Mouse (Mus musculus) heart, embryonic 15.5 days (tissue): ENCODE results near the gene Gm33543. TPM values are rescaled to one million over a fixed set of nuclear protein-coding genes. Genes with fewer than 3 reads are reported as not detected.

Experiments used
- ATAC-seq: fragments of 200-750 bp; cut with Nextera tagmentation; replicated peaks from 2 replicates; pipeline ENCODE4 v1.8.0; 2017; ENCODE audit warnings: low read depth, moderate TSS enrichment; ENCODE audit not compliant: insufficient number of reproducible peaks, insufficient read depth, low FRiP score
- H3K27ac ChIP-seq: fragments of 300-500 bp; sonication (generic); 2 replicates; pipeline ENCODE4 v1.5.1; 2015; ENCODE audit warnings: mild to moderate bottlenecking, inconsistent platforms
- H3K27me3 ChIP-seq: fragments of 300-500 bp; sonication (generic); 2 replicates; pipeline ENCODE4 v1.6.1; 2015; ENCODE audit warnings: inconsistent platforms
- H3K36me3 ChIP-seq: fragments of 300-500 bp; sonication (generic); 2 replicates; pipeline ENCODE4 v1.6.1; 2015; ENCODE audit warnings: mild to moderate bottlenecking, inconsistent platforms
- H3K4me1 ChIP-seq: fragments of 300-500 bp; sonication (generic); replicated peaks from 2 replicates; pipeline ENCODE4 v1.6.1; 2015; ENCODE audit warnings: inconsistent platforms
- H3K4me2 ChIP-seq: fragments of 300-500 bp; sonication (generic); 2 replicates; pipeline ENCODE4 v1.6.1; 2015; ENCODE audit warnings: inconsistent platforms, mild to moderate bottlenecking, moderate library complexity
- H3K4me3 ChIP-seq: fragments of 300-500 bp; sonication (generic); 2 replicates; pipeline ENCODE4 v1.5.1; 2015; ENCODE audit warnings: mild to moderate bottlenecking, inconsistent platforms
- H3K9ac ChIP-seq: fragments of 300-500 bp; sonication (generic); 2 replicates; pipeline ENCODE4 v1.6.1; 2015; ENCODE audit warnings: mild to moderate bottlenecking, inconsistent platforms
- H3K9me3 ChIP-seq: fragments of 300-500 bp; sonication (generic); replicated peaks from 2 replicates; pipeline ENCODE4 v1.6.1; 2016; ENCODE audit warnings: inconsistent platforms
- WGBS: fragments of 180-500 bp; shearing (Covaris S2); methylation state at CpG from one replicate; pipeline ENCODE4 v1.1.7; 2015; ENCODE audit warnings: mixed read lengths; 5-methylcytosine and 5-hydroxymethylcytosine counted together
- polyA plus RNA-seq: library from polyadenylated mRNA; unstranded; fragments of >200 nt; fragmentation: Nextera tagmentation; extraction: Ambion mirVana; gene quantifications from 2 replicates; pipeline ENCODE4 v1.2.1, GENCODE M21; 2015

The Gm33543 gene
- not detected in 2 replicates for polyA plus RNA-seq

DNA sequence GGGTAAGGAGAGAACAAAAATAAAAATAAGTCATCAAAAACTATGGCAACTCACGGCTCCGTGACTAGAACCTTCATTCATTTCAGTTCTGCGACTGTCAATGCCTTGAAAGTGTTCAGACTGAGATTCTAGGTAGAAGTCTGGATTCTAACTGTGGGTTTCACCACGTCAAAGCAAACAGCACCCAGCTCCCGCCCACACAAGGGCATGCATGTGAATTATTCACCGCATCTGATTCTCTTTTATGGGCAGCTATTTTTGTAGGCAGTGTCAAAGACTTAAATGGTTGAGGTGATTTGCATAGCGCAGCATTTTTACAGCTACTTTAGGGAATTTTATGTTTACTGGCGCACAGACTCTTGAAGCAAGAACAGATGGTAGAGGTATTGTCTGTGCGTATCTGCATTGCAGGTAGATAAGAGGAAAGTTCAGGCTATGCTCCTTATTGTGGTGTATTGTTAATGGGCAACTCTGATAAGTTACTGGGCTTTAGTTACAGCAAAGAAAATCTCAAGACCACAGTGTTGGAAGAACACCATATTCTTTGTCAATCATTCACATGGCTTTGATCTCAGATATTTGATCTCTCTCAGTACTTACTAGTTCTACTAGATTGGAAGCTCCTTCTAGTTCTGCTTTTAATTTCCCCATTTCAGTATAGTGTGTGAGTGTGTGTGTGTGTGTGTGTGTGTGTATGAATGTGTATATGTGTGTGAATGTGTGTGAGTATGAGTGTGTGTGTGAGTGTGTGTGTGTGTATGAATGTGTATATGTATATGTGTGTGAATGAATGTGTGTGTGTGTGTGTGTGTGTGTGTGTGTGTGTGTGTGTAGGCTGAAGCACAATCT lies at the start of gene Gm33543:
TSS of gene Gm33543 (minus strand) at position 142 of the 849 bp plus-strand sequence.
- ATAC-seq, result no peak
- no peaks in the 10 kb centered on the region for H3K9me3 ChIP-seq
- no peaks in the 10 kb centered on the region for H3K36me3 ChIP-seq
- H3K4me1 ChIP-seq, result peaks cover 3% of the 10 kb centered on the region; the same call in 1 of the 2 replicates
- no peak within 1 kb of the TSS for H3K9ac ChIP-seq
- WGBS, result 80% methylated on average over 9 of the region's 9 CpGs
- H3K4me3 ChIP-seq, result no peak within 1 kb of the TSS
- no peak within 1 kb of the TSS for H3K4me2 ChIP-seq
- H3K27me3 ChIP-seq, result no peaks in the 10 kb centered on the region
- H3K27ac ChIP-seq, result no peak within 1 kb of the TSS

DNA sequence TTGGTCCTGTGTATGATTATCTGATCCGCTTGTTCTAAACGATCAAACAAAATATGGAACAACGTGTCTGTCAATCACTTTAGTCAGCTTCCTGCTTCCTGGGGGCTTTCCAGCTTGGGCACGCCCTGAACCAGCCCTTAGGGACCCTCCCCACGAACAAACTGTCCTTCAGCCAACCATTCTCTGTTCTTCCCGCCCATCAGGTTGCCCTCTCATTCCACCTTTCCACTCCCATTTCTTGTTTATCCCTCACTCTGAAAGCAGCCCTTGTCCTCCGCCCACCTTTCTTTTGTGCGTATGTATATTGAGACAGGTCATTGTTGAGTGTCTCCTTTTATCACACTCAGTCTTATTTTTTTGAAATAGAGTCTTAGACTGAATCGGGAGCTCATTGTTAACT lies 49.4 kb upstream of the Gm33543 start:
- H3K4me1 ChIP-seq, result peaks cover 3% of the 10 kb centered on the region
- H3K9ac ChIP-seq, result no peak overlapping the region
- no peak overlapping the region for H3K27ac ChIP-seq
- H3K9me3 ChIP-seq, result no peaks in the 10 kb centered on the region
- H3K4me2 ChIP-seq, result no peak overlapping the region
- H3K36me3 ChIP-seq, result no peaks in the 10 kb centered on the region
- ATAC-seq, result no peak
- H3K27me3 ChIP-seq, result no peaks in the 10 kb centered on the region
- WGBS, result 77% methylated on average over 9 of the region's 9 CpGs
- H3K4me3 ChIP-seq, result no peak overlapping the region

DNA sequence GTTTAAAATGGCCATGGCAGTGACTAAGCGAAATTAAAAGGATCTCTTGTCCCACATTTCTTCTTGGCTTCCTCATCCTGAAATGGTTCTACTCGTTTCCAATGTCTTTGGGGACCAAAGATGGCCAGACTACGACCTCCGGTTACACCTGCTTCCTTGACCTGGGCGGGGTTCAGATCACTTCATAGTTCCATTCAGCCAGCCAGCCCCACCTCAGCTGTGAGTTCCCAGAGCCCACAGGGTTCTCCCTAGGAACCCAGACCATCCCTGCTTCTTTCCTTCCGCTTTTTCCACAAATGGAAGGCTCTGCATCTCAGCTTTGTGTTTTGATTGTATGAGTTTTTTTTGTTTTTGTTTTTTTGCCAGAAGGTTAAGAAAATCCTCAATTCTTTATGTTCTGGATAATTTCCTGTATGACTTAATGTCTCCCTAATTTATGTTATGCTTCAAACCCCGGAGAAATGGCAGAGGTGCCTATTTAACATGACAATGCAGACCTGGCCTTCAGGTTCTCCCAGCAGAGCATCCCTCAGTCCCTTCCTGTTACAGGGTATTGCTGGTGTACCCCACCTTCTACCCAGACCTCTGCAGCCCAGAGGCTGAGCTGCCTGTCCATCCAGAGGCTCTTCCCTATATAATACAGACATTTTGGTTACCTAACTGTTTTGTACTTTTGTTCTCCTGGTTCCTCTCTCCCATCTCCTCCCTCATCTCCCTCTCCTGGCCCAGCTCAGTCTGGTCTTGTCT lies 48.7 kb upstream of the Gm33543 start:
- no peak overlapping the region for H3K4me3 ChIP-seq
- ATAC-seq, result no peak
- no peaks in the 10 kb centered on the region for H3K36me3 ChIP-seq
- WGBS, result 76% methylated on average over 7 of the region's 7 CpGs
- no peak overlapping the region for H3K4me2 ChIP-seq
- H3K9me3 ChIP-seq, result no peaks in the 10 kb centered on the region
- H3K9ac ChIP-seq, result no peak overlapping the region
- H3K27me3 ChIP-seq, result no peaks in the 10 kb centered on the region
- no peak overlapping the region for H3K27ac ChIP-seq
- peaks cover 3% of the 10 kb centered on the region for H3K4me1 ChIP-seq

DNA sequence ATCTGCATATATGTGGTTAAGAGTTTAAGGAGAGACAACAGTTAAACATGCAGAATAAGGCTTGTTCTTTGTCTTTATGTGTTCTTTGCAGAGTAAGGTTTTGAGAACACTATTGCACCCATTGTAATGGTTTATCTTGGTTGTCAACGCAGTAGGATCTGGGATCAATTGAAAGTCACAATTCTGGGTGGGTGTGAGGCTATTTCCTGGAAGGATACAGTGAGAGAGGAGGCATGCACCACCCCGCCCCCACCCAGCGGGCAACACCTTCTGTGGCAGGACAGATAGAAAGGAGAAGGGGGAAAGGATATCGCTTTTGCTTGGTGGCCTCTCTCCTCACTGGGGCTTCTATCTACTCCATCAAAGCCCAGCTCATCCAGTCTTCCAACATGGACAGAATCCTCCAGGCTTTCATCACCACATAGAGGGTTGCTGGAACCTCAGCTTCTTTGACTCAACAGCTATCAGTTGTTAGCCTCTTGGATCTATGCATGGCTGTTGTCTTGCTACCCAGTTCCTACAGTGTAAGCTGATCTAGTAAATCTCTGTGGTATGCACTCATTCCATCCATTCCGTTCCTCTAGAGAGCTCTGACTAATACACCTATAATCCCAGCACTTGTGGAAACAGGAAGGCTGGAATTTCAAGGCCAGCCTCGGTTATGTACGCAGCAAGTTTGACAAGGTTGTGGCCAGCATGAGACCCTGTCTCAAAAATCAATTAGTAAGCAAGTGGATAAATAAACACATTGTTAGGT lies 41.2 kb upstream of the Gm33543 start:
- no peak for ATAC-seq
- no peak overlapping the region for H3K4me2 ChIP-seq
- WGBS, result 45% methylated on average over 7 of the region's 7 CpGs
- H3K27me3 ChIP-seq, result no peaks in the 10 kb centered on the region
- H3K4me3 ChIP-seq, result no peak overlapping the region
- H3K27ac ChIP-seq, result no peak overlapping the region
- no peaks in the 10 kb centered on the region for H3K36me3 ChIP-seq
- no peaks in the 10 kb centered on the region for H3K4me1 ChIP-seq
- no peak overlapping the region for H3K9ac ChIP-seq
- H3K9me3 ChIP-seq, result no peaks in the 10 kb centered on the region

DNA sequence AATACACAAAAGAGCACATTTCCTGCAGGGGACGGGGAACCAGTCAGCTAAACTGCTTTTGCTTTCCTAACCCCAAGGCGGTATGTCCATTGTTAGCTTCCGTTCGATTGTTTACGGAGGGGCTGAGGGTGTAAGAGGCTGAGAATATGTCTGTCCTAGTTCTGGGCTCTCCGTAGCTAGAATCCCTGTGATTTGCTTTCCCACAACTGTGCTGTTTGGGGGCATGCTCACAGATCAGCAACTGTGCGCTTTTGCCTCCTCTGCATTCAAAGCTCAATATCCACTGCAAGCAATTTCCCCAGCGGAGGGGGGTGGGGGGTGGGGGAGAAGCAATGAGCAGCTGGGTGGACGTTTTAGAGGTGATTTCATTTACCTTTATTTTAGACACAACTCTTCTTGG lies 39.3 kb upstream of the Gm33543 start:
- 54% methylated on average over 9 of the region's 9 CpGs for WGBS
- H3K27ac ChIP-seq, result no peak overlapping the region
- H3K9ac ChIP-seq, result no peak overlapping the region
- H3K9me3 ChIP-seq, result no peaks in the 10 kb centered on the region
- H3K27me3 ChIP-seq, result no peaks in the 10 kb centered on the region
- H3K4me2 ChIP-seq, result no peak overlapping the region
- H3K4me1 ChIP-seq, result no peaks in the 10 kb centered on the region
- no peak overlapping the region for H3K4me3 ChIP-seq
- no peaks in the 10 kb centered on the region for H3K36me3 ChIP-seq
- ATAC-seq, result no peak

DNA sequence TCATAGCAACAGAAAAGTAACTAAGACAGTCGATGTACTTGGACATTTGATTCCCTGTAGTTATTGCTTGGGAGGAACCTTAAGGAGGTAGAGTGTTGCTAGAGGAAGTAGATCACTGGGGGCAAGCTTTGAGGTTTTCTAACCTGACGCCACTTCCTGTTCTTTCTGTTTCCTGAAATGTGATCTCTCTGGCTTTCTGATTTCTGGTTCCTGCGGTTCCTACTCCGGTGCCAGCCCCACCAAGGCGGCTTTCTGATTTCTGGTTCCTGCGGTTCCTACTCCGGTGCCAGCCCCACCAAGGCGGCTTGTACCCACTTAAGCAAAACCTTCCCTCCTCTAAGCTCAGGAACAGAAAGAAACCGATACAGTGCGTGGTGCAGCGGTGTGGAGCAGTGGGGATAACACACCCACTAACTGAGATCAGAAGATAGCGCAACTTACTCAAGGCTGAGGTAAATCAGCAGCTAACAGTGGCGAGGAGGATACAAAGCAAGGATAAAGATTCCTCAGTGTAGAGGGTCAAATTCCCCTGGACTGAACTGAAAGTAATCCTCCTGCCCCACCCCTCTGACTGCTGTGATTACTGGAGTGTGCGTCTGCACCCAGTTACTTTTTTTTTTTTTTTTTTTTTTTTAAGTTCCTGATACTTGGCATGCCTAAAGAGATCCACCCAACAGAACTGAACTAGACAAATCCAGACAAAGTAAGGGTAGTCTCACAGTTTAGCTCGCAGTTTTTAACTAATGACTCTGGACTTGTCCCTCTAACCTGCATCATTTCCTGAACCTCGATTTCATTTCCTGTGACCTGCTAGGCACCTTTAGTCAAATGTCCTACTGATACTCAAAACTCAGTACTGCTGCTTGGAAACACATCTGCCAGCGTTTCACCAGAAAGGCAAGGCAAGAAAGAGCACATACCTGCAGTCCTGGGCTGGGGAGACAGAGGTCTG lies 37.5 kb upstream of the Gm33543 start:
- no peak for ATAC-seq
- 83% methylated on average over 17 of the region's 17 CpGs for WGBS
- no peak overlapping the region for H3K9ac ChIP-seq

DNA sequence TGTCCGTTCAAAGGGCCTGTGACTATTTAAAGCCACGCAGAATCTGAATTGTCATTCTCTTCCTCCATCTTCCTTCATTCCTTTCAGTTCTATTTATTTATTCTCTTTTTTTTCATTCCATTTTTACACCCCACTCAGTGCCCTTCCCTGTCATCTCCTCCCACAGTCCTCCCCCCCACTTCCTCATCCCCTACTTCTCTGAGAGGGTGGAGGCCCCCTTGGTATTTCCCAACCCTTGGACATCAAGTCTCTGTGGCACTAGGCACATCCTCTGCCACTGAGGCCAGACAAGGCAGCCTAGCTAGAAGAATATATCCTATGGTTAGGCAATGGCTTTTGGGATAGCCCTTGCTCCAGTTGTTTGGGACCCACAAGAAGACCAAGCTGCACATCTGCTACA lies 28.1 kb upstream of the Gm33543 start:
- Histone ChIP-seq H3K9ac (no peak overlapping the region), H3K27me3 (no peaks in the 10 kb centered on the region), H3K36me3 (no peaks in the 10 kb centered on the region), H3K4me2 (no peak overlapping the region), H3K9me3 (no peaks in the 10 kb centered on the region), H3K4me3 (no peak overlapping the region), H3K27ac (no peak overlapping the region), H3K4me1 (no peaks in the 10 kb centered on the region)
- no peak for ATAC-seq
- WGBS, result 79% methylated on average over 2 of the region's 2 CpGs

More for the DNA sequence above, 37.5 kb upstream of the Gm33543 start:
- H3K36me3 ChIP-seq, result no peaks in the 10 kb centered on the region
- H3K27ac ChIP-seq, result no peak overlapping the region
- no peaks in the 10 kb centered on the region for H3K4me1 ChIP-seq
- H3K4me3 ChIP-seq, result no peak overlapping the region
- H3K27me3 ChIP-seq, result no peaks in the 10 kb centered on the region
- H3K4me2 ChIP-seq, result no peak overlapping the region
- H3K9me3 ChIP-seq, result no peaks in the 10 kb centered on the region

DNA sequence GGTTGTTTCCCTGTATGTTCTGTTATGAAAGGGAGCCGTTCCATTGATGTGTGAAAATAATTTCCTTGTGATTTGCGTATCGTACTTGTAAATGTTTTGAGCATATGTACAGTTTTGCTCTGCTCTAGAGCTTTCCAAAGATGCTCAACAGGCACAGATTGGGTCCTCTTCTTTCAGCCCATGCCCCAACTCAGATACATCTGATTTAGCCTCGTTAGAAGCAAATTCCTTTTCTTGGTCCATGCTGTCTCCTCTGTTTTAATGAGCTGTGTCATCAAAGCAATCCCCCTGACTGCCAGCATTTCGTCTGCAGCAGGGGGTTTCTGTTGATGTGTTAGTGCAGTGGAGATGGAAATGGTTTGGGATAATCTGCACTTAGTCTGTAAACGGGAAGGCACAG lies 25.6 kb upstream of the Gm33543 start:
- H3K4me1 ChIP-seq, result peaks cover 14% of the 10 kb centered on the region

DNA sequence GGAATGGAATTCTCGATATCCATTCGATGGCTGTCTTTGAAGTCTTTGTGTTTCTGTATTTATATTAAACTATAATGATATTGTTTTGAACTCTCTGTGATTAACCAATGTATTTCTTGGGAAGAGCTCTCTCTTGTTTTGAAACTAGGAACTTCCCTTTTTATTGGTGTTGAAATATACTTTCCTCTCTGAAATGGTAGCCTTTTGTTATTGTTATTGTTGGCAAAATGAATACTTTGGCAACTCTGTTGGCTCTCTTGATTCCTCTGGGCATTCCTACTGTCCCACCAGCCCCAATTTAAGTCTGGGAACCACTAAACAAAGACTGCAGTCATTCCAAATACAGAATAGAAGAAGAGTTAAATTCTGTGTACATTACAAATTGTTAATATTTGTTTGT lies 24.9 kb upstream of the Gm33543 start:
- no peaks in the 10 kb centered on the region for H3K27me3 ChIP-seq
- no peak overlapping the region for H3K4me2 ChIP-seq
- 83% methylated on average over 2 of the region's 2 CpGs for WGBS
- H3K27ac ChIP-seq, result no peak overlapping the region
- peaks cover 14% of the 10 kb centered on the region for H3K4me1 ChIP-seq
- H3K36me3 ChIP-seq, result no peaks in the 10 kb centered on the region
- H3K9me3 ChIP-seq, result no peaks in the 10 kb centered on the region
- H3K9ac ChIP-seq, result no peak overlapping the region
- no peak for ATAC-seq
- no peak overlapping the region for H3K4me3 ChIP-seq

More for the DNA sequence above, 25.6 kb upstream of the Gm33543 start:
- H3K9ac ChIP-seq, result no peak overlapping the region
- H3K4me2 ChIP-seq, result no peak overlapping the region
- no peaks in the 10 kb centered on the region for H3K27me3 ChIP-seq
- no peak overlapping the region for H3K27ac ChIP-seq
- no peaks in the 10 kb centered on the region for H3K9me3 ChIP-seq
- 68% methylated on average over 6 of the region's 6 CpGs for WGBS
- no peak for ATAC-seq
- no peak overlapping the region for H3K4me3 ChIP-seq
- H3K36me3 ChIP-seq, result no peaks in the 10 kb centered on the region

DNA sequence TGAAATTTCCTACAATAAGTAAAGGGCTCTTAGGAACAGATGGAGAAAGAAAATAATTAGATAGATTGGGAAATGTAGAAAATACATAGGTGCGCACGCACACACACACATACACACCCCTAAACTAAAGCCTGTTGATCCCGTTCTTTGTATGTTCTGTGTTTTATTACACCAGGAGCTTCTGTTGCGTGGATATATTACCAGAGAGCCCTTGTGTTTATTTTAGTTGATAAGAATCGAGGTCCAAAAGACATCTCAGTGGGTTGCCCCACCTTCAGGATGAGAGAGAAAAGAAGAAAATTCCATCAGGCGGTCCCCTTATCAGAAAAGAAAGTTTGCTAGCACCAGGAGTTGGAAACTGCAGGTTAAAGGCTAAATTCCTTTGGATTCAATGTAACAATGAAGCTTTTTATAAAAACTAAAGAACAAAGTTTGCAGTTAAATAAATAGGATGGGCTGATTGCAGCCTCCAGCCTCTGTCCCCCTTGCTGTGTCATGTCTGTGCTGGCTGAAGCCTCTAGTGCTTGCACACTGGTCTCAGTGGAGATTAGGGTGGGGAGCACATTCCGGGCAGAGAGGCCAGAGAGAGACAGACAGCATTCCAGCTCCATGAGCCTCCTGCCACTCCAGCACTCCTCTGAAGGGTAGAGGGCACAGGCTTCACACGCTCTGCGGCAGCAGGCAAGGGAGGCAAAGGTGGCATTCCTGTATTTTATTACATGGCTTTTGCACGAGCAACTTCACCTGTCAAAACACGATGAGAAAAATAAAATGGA lies 21.8 kb upstream of the Gm33543 start:
- ATAC-seq, result peak; percentile 95

More for the DNA sequence above, 21.8 kb upstream of the Gm33543 start:
- H3K9ac ChIP-seq, result no peak overlapping the region
- H3K9me3 ChIP-seq, result no peaks in the 10 kb centered on the region
- no peak overlapping the region for H3K4me3 ChIP-seq
- peaks cover 14% of the 10 kb centered on the region for H3K4me1 ChIP-seq
- H3K4me2 ChIP-seq, result no peak overlapping the region
- H3K27me3 ChIP-seq, result no peaks in the 10 kb centered on the region
- WGBS, result 42% methylated on average over 11 of the region's 11 CpGs
- H3K27ac ChIP-seq, result peak overlapping the region; percentile 67
- no peaks in the 10 kb centered on the region for H3K36me3 ChIP-seq
